Mouse (Mus musculus) 3T3-L1 (cell line): ENCODE results near the gene Nxt1.
A peak's percentile ranks its signal among the peaks of the same experiment; 100 is the strongest.

Experiments used
- DNase-seq: peaks from one replicate; pipeline ENCODE4 v3.0.0-alpha.2; 2015; ENCODE audit warnings: low read depth, low spot score

The Nxt1 gene

GRCm38 (mm10) chr2:148672199-148673096, at the start of gene Nxt1:
Nxt1 (plus strand) TSS chr2:148672601.
- DNase-seq = peak; percentile 99

- no peak for DNase-seq
Observed at GRCm38 (mm10) chr2:148623067-148623466, 49.3 kb upstream of the Nxt1 start.

- no peak for DNase-seq
Observed at GRCm38 (mm10) chr2:148624484-148624883, 47.9 kb upstream of the Nxt1 start.

- peak; percentile 91 for DNase-seq
Observed at GRCm38 (mm10) chr2:148627011-148627471, 45.4 kb upstream of the Nxt1 start.

- DNase-seq = no peak
Observed at GRCm38 (mm10) chr2:148631011-148631410, 41.4 kb upstream of the Nxt1 start.

GRCm38 (mm10) chr2:148631602-148632001, 40.8 kb upstream of the Nxt1 start:
- DNase-seq = peak; percentile 53

- no peak for DNase-seq
Observed at GRCm38 (mm10) chr2:148634466-148634865, 37.9 kb upstream of the Nxt1 start.

GRCm38 (mm10) chr2:148642610-148643370, 29.6 kb upstream of the Nxt1 start:
- DNase-seq = peak; percentile 58

GRCm38 (mm10) chr2:148644421-148645000, 27.9 kb upstream of the Nxt1 start:
- no peak for DNase-seq

GRCm38 (mm10) chr2:148650587-148651357, 21.6 kb upstream of the Nxt1 start:
- DNase-seq = no peak

- peak; percentile 90 for DNase-seq
Observed at GRCm38 (mm10) chr2:148654961-148655360, 17.4 kb upstream of the Nxt1 start.

- DNase-seq = no peak
Observed at GRCm38 (mm10) chr2:148663458-148663857, 8.9 kb upstream of the Nxt1 start.

- DNase-seq = no peak
Observed at GRCm38 (mm10) chr2:148677801-148678200, 5.4 kb downstream of the Nxt1 start.

GRCm38 (mm10) chr2:148679346-148679745, 6.9 kb downstream of the Nxt1 start:
- peak; percentile 94 for DNase-seq

GRCm38 (mm10) chr2:148680775-148681291, 8.4 kb downstream of the Nxt1 start, which contains the start of gene Gzf1:
Gzf1 (plus strand) TSS chr2:148681023.
- DNase-seq = peak; percentile 99

- peak; percentile 71 for DNase-seq
Observed at GRCm38 (mm10) chr2:148681461-148681891, 9.1 kb downstream of the Nxt1 start.

- DNase-seq = no peak
Observed at GRCm38 (mm10) chr2:148683031-148683430, 10.6 kb downstream of the Nxt1 start.

GRCm38 (mm10) chr2:148684972-148685371, 12.6 kb downstream of the Nxt1 start:
- no peak for DNase-seq

GRCm38 (mm10) chr2:148685709-148686108, 13.3 kb downstream of the Nxt1 start:
- no peak for DNase-seq

- DNase-seq = no peak
Observed at GRCm38 (mm10) chr2:148686862-148687261, 14.5 kb downstream of the Nxt1 start.

- no peak for DNase-seq
Observed at GRCm38 (mm10) chr2:148687971-148688370, 15.6 kb downstream of the Nxt1 start.
